Mouse (Mus musculus) lung, postnatal 0 days (tissue): ENCODE results near the gene Fhit.

Experiments used
- CTCF ChIP-seq: IDR thresholded peaks from 2 replicates; pipeline ENCODE4 v1.5.1; 2016; ENCODE audit warnings: antibody characterized with exemption, mild to moderate bottlenecking
- EP300 ChIP-seq: IDR thresholded peaks from 2 replicates; pipeline ENCODE4 v1.6.1; 2016; ENCODE audit warnings: antibody characterized with exemption, mild to moderate bottlenecking, control low read depth

DNA sequence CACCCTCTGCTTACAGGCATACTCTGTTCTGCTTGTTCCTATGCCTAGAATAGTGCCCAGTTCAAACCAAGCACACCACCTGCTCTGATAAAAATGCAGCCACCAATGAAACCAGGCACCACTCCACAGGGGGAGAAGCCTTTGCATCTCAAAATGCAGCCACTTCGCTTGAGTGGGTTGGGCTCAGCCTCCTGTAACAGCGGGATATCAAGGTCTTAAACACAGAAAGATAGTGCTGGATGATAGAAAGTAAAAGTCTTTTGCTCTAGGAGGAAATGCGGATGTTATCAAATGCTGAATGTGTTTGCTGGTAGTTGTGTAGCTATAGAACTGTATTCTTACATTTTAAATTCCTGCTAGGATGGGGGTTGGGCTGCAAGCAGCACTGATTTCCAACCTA lies 140.4 kb downstream of the Fhit start:
- TF ChIP-seq CTCF (no peak), EP300 (no peak)
